Mouse (Mus musculus) NIH3T3 (cell line): ENCODE results near the gene Apoc3.

Source experiments
- DNase-seq: peaks from one replicate; pipeline ENCODE4 v3.0.0-alpha.2; 2012; ENCODE audit warnings: low read depth

The Apoc3 gene

DNA sequence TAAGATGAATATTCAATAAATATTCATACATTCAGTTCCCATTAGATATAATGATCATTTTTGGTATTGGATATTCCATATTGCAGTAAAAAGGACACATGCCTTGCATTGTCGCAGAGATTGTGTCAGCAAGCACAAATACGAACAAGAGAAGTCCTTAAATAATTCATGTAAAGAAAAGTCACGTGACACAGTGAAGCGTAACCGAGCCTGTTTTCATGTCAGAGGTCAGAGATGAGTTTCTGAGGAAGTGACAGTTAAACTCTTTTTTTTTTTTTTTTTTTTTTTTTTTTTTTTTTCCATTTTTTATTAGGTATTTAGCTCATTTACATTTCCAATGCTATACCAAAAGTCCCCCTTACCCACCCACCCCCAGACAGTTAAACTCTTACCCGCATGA, 42.8 kb downstream of the Apoc3 start:
- no peak for DNase-seq

DNA sequence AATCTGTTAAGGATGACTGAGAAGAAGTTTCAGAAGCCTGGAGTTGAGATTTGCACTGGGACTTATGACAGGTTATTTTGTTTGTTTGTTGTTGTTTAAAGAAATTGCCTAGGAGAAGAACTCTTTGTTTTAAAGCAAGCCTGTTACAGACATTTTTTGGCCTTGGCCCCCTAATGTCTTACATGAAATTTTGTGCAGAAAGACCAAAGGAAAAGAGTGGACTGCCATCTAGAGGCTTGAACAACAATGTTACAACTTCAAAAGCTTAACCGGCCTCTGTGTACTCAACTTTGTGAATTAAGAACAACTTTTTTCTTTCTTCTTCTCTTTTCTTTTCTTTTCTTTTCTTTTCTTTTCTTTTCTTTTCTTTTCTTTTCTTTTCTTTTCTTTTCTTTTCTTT, 43.8 kb downstream of the Apoc3 start:
- DNase-seq: peak; percentile 78

DNA sequence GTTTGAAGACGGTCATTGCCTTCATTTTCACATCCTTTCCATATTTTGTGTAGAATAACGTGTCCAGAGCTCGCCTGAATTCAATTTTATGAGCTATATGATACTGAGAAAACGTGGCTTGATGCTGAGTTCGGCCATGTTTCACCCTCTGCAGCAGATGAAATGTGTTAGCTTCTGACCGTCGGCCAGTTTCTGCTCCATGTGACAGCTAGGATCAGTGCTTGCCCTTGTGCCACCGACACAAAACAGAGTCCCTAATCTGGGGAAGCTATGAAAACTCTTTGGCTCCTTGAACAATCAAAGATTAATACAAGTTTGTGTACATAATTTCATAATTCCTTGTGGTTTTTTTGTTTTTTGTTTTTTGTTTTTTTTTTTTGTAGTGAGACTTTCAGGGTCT, 44.2 kb downstream of the Apoc3 start:
- DNase-seq: no peak

DNA sequence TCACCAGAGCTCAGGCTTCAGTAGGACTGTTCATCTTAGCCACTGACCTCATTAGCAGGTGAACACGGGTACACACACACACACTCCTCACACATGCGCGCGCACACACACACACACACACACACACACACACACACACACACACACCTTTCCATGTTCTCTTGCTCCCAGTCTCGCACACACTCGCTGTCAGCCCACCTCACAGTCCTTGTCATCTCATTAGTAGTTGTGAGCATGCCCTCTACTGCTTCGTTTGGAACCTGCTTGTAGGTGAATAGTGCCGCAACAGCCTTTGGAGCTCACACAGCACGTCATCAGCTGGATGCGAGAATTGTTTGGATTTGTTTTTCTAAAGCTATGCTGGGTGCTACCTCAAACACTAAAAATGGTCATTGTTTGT, 46.1 kb downstream of the Apoc3 start:
- DNase-seq: no peak

DNA sequence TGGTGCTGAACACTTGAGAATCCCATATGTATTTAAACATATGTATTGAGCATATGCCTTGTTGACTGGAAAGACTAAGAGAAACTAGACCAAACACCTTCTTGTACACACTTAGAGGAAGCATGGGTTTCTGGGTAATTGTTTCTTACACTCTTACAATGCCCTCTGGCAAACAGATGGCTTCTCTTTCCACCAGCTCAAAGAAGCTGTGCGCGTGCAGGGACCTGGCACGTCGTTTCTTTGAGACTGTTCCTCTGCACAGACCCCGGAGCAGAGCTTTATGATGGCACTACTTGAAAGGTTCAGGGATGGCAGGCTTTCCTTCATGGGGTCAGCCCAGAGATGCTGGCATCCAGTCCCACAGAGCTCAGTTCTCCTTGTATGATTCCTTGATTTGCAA, 46.5 kb downstream of the Apoc3 start:
- no peak for DNase-seq

DNA sequence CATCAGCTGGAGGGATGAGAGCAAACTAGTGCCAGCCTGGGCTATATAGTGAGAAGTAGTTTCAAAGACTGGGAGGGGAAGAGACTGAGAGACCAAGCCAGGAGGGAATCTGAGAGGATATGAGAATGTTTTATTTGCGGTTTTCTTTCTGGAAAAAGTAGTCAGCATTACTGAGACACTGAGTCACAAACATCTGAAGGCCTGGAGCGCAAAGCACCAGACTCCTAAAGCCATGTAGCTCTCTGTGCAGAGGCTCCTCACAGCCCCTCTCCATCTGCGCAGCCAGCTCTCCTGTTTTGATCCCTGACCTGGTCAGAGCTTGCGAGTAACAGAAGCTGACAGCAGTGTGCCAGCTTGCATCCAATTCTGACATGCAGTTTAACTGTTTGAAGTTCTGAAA, 47.1 kb downstream of the Apoc3 start:
- peak; percentile 77 for DNase-seq

DNA sequence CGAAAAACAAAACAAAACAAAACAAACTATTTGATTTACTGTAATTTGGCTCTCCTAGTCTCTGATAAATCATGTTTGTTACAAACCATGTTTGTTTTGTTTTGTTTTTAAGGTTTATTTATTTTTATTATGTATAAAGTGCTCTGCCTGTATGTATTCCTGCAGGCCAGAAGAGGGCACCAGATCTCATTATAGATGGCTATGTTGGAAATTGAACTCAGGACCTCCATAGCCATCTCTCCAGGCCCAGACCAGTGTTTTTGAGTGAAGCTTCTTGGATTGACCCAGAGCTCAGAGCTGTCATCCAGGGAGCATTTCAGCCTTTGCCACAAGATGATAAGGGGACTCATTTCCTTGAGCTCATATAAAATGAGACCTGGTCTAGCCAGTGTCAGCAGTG, 49.0 kb downstream of the Apoc3 start:
- no peak for DNase-seq

DNA sequence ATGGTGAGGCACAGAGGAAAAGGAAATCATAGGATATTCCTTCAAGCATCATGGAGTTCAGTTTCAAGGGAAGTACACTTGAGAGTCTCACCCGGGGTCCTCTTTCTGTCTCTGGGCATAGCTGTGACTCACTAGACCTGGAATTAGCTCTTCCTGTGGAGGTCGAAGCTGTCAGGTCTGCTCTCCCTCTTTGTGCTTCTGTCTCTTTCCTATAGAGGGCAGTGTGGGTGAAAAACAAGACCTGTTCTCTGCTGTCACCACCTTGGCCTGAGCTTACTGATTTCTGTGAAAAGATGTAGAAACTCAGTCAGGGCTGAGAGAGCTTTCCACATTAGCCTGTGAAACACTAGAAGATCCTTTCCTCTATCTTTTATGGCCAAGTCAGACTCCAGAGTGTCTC, 50.2 kb downstream of the Apoc3 start:
- peak; percentile 48 for DNase-seq

DNA sequence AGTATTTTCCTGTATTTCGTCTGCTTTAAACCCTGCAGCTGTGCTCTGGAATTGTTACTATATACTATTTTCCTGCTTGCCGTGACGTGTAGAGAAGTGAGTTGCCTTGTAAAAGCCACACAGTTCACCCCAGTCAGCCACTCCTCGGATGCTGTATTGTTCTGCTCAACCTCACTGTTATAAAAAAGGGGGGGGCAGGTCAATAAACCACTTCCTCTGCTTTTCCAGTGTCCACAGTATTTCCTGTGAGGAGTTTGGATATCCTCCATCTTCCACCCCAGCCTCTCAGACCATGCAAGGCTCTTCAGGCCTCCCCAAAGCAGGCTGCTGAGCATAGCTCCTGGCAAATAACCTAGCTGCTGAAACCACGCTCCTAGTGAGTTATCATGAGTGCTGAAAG, 50.9 kb downstream of the Apoc3 start:
- DNase-seq: no peak
